Mouse (Mus musculus) lung, postnatal 4 days (tissue): ENCODE measurements around the gene Tmem231.

Experiments used
- DNase-seq, 2 experiments: peaks; one replicate each; pipeline ENCODE4 v3.0.0; 2021

Gene Tmem231

GRCm38 (mm10) chr8:111902080-111902479 is 31.6 kb downstream of the Tmem231 start:
- DNase-seq: peak in 1 of 2 experiments; percentile 26

GRCm38 (mm10) chr8:111898586-111898985 is 35.1 kb downstream of the Tmem231 start:
- DNase-seq: no peak

GRCm38 (mm10) chr8:111894955-111895354 is 38.7 kb downstream of the Tmem231 start:
- DNase-seq: no peak

DNA sequence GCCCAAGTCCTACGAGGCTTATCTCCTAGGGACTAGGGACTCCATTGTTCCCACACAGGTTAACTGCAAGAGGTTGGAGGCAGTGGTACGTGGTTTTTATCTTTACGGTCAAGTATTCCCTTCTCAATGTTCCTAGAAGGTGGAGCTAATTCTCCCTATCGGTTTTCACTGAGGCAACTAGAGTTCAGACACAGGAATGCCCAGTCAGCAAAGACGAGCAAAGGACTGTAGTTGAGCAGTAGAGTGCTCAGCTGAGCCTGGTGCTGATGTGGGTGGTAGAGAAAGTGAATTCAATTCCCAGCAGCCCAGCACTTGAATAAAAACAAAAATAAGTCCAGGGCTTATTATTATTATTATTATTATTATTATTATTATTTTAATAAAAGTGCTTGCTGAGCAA is 41.1 kb downstream of the Tmem231 start:
- DNase-seq: no peak

DNA sequence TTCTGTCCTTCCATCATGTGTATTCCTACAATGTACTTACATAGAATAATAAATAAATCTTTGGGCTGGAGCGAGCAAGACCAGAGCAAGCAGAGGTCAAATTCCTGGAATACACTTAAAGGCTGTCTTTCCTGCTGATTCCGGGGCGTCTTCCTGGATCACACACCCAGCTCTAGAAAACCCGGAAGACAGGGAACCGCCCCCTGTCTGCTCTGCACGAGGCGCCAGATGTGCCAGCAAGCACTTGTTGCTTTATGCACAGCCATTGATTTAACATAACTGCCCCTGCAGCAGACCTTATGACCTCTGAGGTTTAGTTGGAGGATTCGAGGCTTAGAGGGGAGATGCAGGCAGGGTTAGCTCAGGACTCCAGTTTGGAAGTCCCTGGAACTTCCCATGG is 41.7 kb downstream of the Tmem231 start:
- peak in 1 of 2 experiments; percentile 29 for DNase-seq

GRCm38 (mm10) chr8:111890911-111891303 is 42.8 kb downstream of the Tmem231 start:
- no peak for DNase-seq

- peak in 1 of 2 experiments; percentile 30 for DNase-seq
Measured at GRCm38 (mm10) chr8:111889931-111890910, 43.5 kb downstream of the Tmem231 start.

GRCm38 (mm10) chr8:111888091-111888650 is 45.5 kb downstream of the Tmem231 start:
- peak; percentile 26 to 46 for DNase-seq

GRCm38 (mm10) chr8:111887479-111887878 is 46.2 kb downstream of the Tmem231 start:
- DNase-seq: no peak

GRCm38 (mm10) chr8:111883615-111884014 is 50.1 kb downstream of the Tmem231 start:
- no peak for DNase-seq

DNA sequence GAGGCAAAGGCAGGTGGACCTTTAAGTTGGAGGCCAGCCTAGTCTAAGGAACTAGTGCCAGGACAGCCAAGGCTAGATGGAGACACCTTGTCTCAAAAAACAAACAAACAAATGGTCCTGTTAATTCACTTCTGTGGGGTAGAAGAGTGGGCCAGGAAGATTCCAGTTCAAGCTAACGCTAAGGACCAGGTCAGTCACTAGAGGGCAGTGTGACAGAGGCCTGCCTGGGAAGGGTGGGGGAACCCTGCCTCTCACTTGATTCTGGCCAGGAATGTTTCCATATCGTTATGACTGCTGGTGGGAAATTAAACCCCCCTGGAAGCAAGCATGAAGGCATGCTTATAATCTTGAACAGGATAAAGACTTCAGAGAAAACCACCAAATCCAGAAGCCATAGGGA is 52.1 kb downstream of the Tmem231 start:
- DNase-seq: peak in 1 of 2 experiments; percentile 67

- no peak for DNase-seq
Measured at GRCm38 (mm10) chr8:111877711-111878110, 56.0 kb downstream of the Tmem231 start.

- DNase-seq: peak; percentile 98
Measured at GRCm38 (mm10) chr8:111876355-111876948, 57.2 kb downstream of the Tmem231 start, which contains the start of gene Tmem170. Tmem170 (minus strand) TSS chr8:111876750.

- no peak for DNase-seq
Measured at GRCm38 (mm10) chr8:111875758-111876157, 57.9 kb downstream of the Tmem231 start.

- DNase-seq: no peak
Measured at GRCm38 (mm10) chr8:111871278-111871677, 62.4 kb downstream of the Tmem231 start.

DNA sequence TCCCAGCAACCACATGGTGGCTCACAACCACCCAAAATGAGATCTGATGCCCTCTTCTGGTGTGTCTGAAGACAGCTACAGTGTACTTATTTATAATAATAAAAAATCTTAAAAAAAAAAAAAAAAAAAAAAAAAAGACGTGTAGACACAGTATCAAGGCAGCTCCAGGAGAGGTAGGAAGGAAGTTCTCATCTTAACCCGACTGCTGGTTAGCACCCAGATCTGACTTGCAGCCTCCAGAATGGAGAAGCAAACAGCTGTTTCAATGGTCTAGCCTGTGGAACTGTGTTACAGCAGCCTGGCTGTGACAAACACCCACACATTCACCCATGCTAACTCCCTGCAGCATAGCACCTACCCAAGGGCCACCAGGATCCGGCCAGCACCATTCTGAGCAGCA is 63.3 kb downstream of the Tmem231 start:
- DNase-seq: no peak

DNA sequence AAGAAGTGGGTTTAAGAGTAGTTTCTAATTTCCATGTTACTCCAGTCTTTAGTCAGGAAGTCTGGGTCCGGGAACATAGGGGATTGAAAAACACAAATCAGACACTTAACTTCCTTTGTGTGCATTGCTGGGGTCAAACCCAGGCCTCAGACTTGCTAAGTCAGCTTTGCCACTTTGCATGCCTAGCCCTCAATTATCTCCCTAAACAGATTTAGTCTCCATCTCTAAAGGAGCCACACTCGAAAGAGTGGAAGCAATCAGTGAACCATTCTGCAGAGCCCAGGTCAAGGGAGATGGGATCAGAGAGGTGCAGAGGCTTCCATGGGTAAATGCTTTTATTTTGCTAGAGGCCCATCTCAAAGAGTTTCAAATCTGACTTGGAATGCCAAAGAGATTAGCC is 65.0 kb downstream of the Tmem231 start:
- no peak for DNase-seq

DNA sequence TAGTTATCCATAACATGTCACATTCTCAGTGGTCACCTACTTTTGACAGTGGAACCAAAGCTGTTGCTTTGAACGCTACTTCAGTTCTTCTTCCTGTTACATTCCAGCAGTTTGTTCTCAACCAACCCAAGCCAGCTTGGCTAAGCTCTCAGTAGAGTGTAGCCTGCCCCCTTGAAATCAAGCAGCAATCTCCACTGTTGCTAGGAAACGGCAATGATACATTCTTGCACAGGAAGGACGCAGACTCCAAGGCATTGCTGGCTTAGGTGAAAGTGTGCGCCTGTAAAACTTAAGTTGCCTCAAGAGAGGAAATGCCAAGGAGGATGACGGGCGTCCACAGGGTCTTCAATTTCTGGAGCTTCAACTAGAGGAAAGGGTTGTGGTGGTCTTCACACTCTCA is 67.8 kb downstream of the Tmem231 start:
- peak; percentile 16 to 36 for DNase-seq

DNA sequence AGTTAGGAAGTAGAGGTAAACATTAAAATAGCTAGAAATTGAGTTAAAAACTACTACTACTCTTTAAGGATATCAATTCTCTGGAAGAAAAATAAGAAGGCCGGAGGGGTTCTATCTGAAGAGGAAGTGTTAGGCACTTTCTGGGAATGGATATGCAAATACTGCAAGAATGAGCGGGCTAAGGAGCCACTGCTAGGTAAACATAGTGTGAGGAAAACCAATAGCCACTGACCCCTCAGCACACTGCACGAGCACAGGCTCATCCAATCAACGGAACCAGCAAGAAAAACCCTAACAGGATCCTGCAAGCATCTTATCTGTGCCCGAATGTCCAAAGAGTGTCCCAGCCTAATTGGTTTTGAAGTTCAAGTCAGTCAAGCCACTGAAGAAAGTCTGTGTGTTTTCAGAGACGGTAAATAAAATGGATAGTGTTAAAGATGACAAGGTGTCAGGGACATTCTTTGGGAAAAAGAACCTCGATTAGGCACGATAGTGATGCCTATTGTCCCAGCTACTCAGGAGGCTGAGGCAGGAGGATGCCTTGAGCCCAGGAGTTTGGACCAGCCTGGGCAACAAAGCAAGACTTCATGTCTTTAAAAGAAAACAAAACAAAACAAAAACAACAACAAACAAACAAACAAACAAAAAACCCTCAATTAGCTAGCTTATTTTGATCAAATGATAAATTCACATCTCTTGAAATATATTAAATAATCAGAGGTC is 68.4 kb downstream of the Tmem231 start:
- no peak for DNase-seq

DNA sequence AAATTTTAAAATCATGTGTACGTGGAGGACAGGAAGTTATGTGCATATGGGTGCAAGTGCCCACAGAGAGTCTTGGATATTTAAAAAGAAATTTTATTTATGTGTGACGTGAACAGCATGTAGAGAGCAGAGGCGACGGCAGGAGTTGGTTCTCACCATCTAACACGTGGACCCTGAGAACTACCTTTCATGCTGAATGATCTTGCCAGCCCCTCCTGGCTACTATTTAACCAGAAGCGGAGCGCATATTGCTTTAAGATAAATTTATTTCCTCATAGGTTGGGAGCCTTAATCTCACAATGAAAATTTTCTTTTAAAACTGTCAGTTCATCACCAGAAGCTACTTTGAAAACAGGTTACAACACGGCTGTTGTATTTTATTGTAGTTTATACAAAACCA is 69.0 kb downstream of the Tmem231 start:
- no peak for DNase-seq

GRCm38 (mm10) chr8:111863280-111863679 is 70.4 kb downstream of the Tmem231 start:
- peak in 1 of 2 experiments; percentile 5 for DNase-seq
